Mouse (Mus musculus) midbrain, embryonic 11.5 days (tissue): ENCODE measurements at regions not wholly inside any gene's neighbourhood (a gene's known extent, or its start where the extent isn't known, plus 50 kb on each side); places are given as distances from the start of the nearest gene placed in this dataset.

ENCODE experiments used
- ATAC-seq: fragments of 200-750 bp; cut with Nextera tagmentation; 2 replicates; pipeline ENCODE4 v1.8.0; 2017; ENCODE audit warnings: moderate TSS enrichment, moderate library complexity; ENCODE audit not compliant: low FRiP score
- DNase-seq: peaks from one replicate; pipeline ENCODE4 v3.0.0; 2015; ENCODE audit warnings: low spot score; ENCODE audit errors: missing footprints
- H3K27ac ChIP-seq: fragments of 300-500 bp; sonication (generic); 2 replicates; pipeline ENCODE4 v1.5.1; 2014; ENCODE audit warnings: low read depth, low read length
- H3K27me3 ChIP-seq: fragments of 300-500 bp; sonication (generic); 2 replicates; pipeline ENCODE4 v1.6.1; 2014; ENCODE audit warnings: mild to moderate bottlenecking, low read length, moderate library complexity, mixed read lengths; ENCODE audit not compliant: control insufficient read depth, insufficient read depth
- H3K36me3 ChIP-seq: fragments of 300-500 bp; sonication (generic); 2 replicates; pipeline ENCODE4 v1.6.1; 2014; ENCODE audit warnings: mild to moderate bottlenecking, low read length, moderate library complexity, mixed read lengths; ENCODE audit not compliant: control insufficient read depth, insufficient read depth
- H3K4me1 ChIP-seq: fragments of 300-500 bp; sonication (generic); 2 replicates; pipeline ENCODE4 v1.6.1; 2014; ENCODE audit warnings: low read length; ENCODE audit not compliant: control insufficient read depth, insufficient read depth
- H3K4me2 ChIP-seq: fragments of 300-500 bp; sonication (generic); 2 replicates; pipeline ENCODE4 v1.6.1; 2014; ENCODE audit warnings: mild to moderate bottlenecking, moderate library complexity
- H3K4me3 ChIP-seq: fragments of 300-500 bp; sonication (generic); 2 replicates; pipeline ENCODE4 v1.5.1; 2014; ENCODE audit warnings: low read depth, low read length
- H3K9ac ChIP-seq: fragments of 300-500 bp; sonication (generic); 2 replicates; pipeline ENCODE4 v1.6.1; 2014; ENCODE audit warnings: low read length
- H3K9me3 ChIP-seq: fragments of 300-500 bp; sonication (generic); 2 replicates; pipeline ENCODE4 v1.6.1; 2016; ENCODE audit warnings: low read length; ENCODE audit not compliant: control insufficient read depth
- WGBS: fragments of 180-500 bp; shearing (Covaris S2); extraction: QIAGEN DNeasy Blood & Tissue Kit; methylation state at CpG from one replicate; pipeline ENCODE4 v1.1.7; 2014; 5-methylcytosine and 5-hydroxymethylcytosine counted together

- Histone ChIP-seq H3K27ac (no peak overlapping the region), H3K36me3 (no peaks in the 10 kb centered on the region), H3K27me3 (no peaks in the 10 kb centered on the region), H3K9me3 (no peaks in the 10 kb centered on the region), H3K9ac (no peak overlapping the region), H3K4me3 (no peak overlapping the region), H3K4me2 (no peak overlapping the region), H3K4me1 (no peaks in the 10 kb centered on the region)
- DNase-seq, result no peak
- no peak for ATAC-seq
- 80% methylated on average over 5 of the region's 5 CpGs for whole genome bisulfite sequencing
Observed at GRCm38 (mm10) chr6:93075867-93076266, 132.6 kb upstream of the Adamts9 start.

GRCm38 (mm10) chr6:93075011-93075410 is 131.7 kb upstream of the Adamts9 start:
- Histone ChIP-seq H3K4me3 (no peak overlapping the region), H3K27me3 (no peaks in the 10 kb centered on the region)

GRCm38 (mm10) chr6:93070916-93071315 is 127.6 kb upstream of the Adamts9 start:
- H3K9ac ChIP-seq, result no peak overlapping the region
- no peaks in the 10 kb centered on the region for H3K27me3 ChIP-seq
- no peaks in the 10 kb centered on the region for H3K36me3 ChIP-seq
- H3K4me1 ChIP-seq, result 0 out of 2 replicates have a peak, but pooled peaks cover 2% of the 10 kb centered on the region
- WGBS, result 90% methylated on average over 5 of the region's 5 CpGs
- DNase-seq (peak; percentile 26), ATAC-seq (no peak)
- H3K4me2 ChIP-seq, result no peak overlapping the region
- H3K9me3 ChIP-seq, result no peaks in the 10 kb centered on the region
- H3K4me3 ChIP-seq, result no peak overlapping the region
- H3K27ac ChIP-seq, result no peak overlapping the region

More at GRCm38 (mm10) chr6:93075011-93075410, 131.7 kb upstream of the Adamts9 start:
- Histone ChIP-seq H3K9me3 (no peaks in the 10 kb centered on the region), H3K36me3 (no peaks in the 10 kb centered on the region), H3K4me2 (no peak overlapping the region), H3K9ac (no peak overlapping the region), H3K4me1 (no peaks in the 10 kb centered on the region), H3K27ac (no peak overlapping the region)
- WGBS, result 89% methylated on average over 4 of the region's 4 CpGs
- no peak for DNase-seq
- ATAC-seq, result no peak

- no peak overlapping the region for H3K9ac ChIP-seq
- 0 out of 2 replicates have a peak, but pooled peaks cover 2% of the 10 kb centered on the region for H3K4me1 ChIP-seq
- ATAC-seq (no peak), DNase-seq (peak; percentile 26)
- no peak overlapping the region for H3K4me3 ChIP-seq
- no peaks in the 10 kb centered on the region for H3K27me3 ChIP-seq
- no peak overlapping the region for H3K4me2 ChIP-seq
- H3K27ac ChIP-seq, result no peak overlapping the region
- no peaks in the 10 kb centered on the region for H3K36me3 ChIP-seq
- WGBS, result 86% methylated on average over 5 of the region's 5 CpGs
- H3K9me3 ChIP-seq, result no peaks in the 10 kb centered on the region
Observed at GRCm38 (mm10) chr6:93067808-93068207, 124.5 kb upstream of the Adamts9 start.

- Histone ChIP-seq H3K4me2 (no peak overlapping the region), H3K27me3 (no peaks in the 10 kb centered on the region), H3K36me3 (no peaks in the 10 kb centered on the region), H3K4me1 (peaks cover 4% of the 10 kb centered on the region; the same call in 1 of the 2 replicates), H3K27ac (no peak overlapping the region), H3K9me3 (no peaks in the 10 kb centered on the region), H3K9ac (no peak overlapping the region), H3K4me3 (no peak overlapping the region)
- WGBS, result 52% methylated on average over 11 of the region's 11 CpGs
- DNase-seq (peak; percentile 86), ATAC-seq (no peak)
Observed at GRCm38 (mm10) chr6:93066553-93067376, 123.5 kb upstream of the Adamts9 start.

GRCm38 (mm10) chr6:93065917-93066552 is 122.7 kb upstream of the Adamts9 start:
- Histone ChIP-seq H3K4me1 (peaks cover 4% of the 10 kb centered on the region; the same call in 1 of the 2 replicates), H3K9ac (no peak overlapping the region), H3K36me3 (no peaks in the 10 kb centered on the region), H3K9me3 (no peaks in the 10 kb centered on the region), H3K4me2 (no peak overlapping the region), H3K4me3 (no peak overlapping the region), H3K27me3 (no peaks in the 10 kb centered on the region), H3K27ac (no peak overlapping the region)
- DNase-seq (peak; percentile 75), ATAC-seq (no peak)
- WGBS, result 82% methylated on average over 12 of the region's 12 CpGs

- DNase-seq, result no peak
Observed at GRCm38 (mm10) chr6:93065366-93065765, 122.1 kb upstream of the Adamts9 start.

GRCm38 (mm10) chr6:93064366-93064765 is 121.1 kb upstream of the Adamts9 start:
- H3K27me3 ChIP-seq, result no peaks in the 10 kb centered on the region
- no peaks in the 10 kb centered on the region; the same call in 1 of the 2 replicates for H3K36me3 ChIP-seq
- ATAC-seq, result no peak
- WGBS, result 92% methylated on average over 7 of the region's 7 CpGs
- H3K4me1 ChIP-seq, result peaks cover 4% of the 10 kb centered on the region; the same call in 1 of the 2 replicates
- no peak overlapping the region for H3K9ac ChIP-seq
- H3K9me3 ChIP-seq, result no peaks in the 10 kb centered on the region; the same call in 1 of the 2 replicates
- no peak overlapping the region for H3K4me2 ChIP-seq
- no peak overlapping the region for H3K4me3 ChIP-seq
- DNase-seq, result peak; percentile 69
- no peak overlapping the region for H3K27ac ChIP-seq

More at GRCm38 (mm10) chr6:93065366-93065765, 122.1 kb upstream of the Adamts9 start:
- H3K4me2 ChIP-seq, result no peak overlapping the region
- H3K9me3 ChIP-seq, result no peaks in the 10 kb centered on the region
- H3K4me3 ChIP-seq, result no peak overlapping the region
- H3K9ac ChIP-seq, result no peak overlapping the region
- no peak for ATAC-seq
- H3K4me1 ChIP-seq, result peaks cover 4% of the 10 kb centered on the region; the same call in 1 of the 2 replicates
- H3K27me3 ChIP-seq, result no peaks in the 10 kb centered on the region
- WGBS, result 96% methylated on average over 6 of the region's 6 CpGs
- H3K27ac ChIP-seq, result no peak overlapping the region
- H3K36me3 ChIP-seq, result no peaks in the 10 kb centered on the region

- no peak overlapping the region for H3K4me3 ChIP-seq
- H3K27ac ChIP-seq, result no peak overlapping the region
- peaks cover 3% of the 10 kb centered on the region; the same call in 1 of the 2 replicates for H3K4me1 ChIP-seq
- no peaks in the 10 kb centered on the region; the same call in 1 of the 2 replicates for H3K9me3 ChIP-seq
- H3K36me3 ChIP-seq, result no peaks in the 10 kb centered on the region; the same call in 1 of the 2 replicates
- H3K9ac ChIP-seq, result no peak overlapping the region
- DNase-seq (peak; percentile 59), ATAC-seq (no peak)
- no peaks in the 10 kb centered on the region for H3K27me3 ChIP-seq
- no peak overlapping the region for H3K4me2 ChIP-seq
- 58% methylated on average over 3 of the region's 3 CpGs for WGBS
Observed at GRCm38 (mm10) chr6:93061741-93062140, 118.4 kb upstream of the Adamts9 start.
